Mouse (Mus musculus) kidney, adult 2 months (tissue): ENCODE results near the gene Fam136a.

Source experiments
- CTCF ChIP-seq: fragments of 200-500 bp; conservative IDR thresholded peaks from 2 replicates; pipeline ENCODE4 v1.5.1; 2011; ENCODE audit warnings: low read depth, mild to moderate bottlenecking, control low read depth, low read length, moderate library complexity, mixed read lengths; ENCODE audit not compliant: insufficient read depth, insufficient read length
- POLR2A ChIP-seq: fragments of 200-500 bp; IDR thresholded peaks from one replicate; pipeline ENCODE4 v1.6.1; 2011; ENCODE audit warnings: low read depth, low read length, control low read depth

DNA sequence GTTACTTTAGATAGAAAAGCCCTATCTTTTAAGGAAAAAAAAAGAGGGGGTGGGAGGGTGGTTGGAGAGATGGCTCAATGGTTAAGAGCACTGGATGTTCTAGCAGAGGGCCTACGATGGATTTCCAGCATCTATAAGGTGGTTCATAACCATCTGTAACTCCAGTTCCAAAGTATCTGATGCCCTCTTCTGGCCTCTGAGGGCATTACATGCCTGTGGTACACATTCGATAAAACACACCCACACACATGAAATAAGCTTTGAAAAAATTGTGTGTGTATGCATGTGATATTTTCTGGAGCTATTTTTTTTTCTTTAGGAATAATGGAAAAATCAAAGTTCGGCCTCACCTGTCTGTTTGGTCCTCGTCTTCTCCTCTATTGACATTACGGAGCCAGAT, 25.9 kb downstream of the Fam136a start:
- TF ChIP-seq POLR2A: no peak
- TF ChIP-seq CTCF: no peak
